In genomic region chr1:153531677-153532233, GRCm38 (mm10) we compare ENCODE assay signal across 8 mouse cellular contexts. TPM values are rescaled to one million over a fixed set of nuclear protein-coding genes. Genes with fewer than 3 reads are reported as not detected.
A peak's percentile ranks its signal among the peaks of the same experiment; 100 is the strongest.
DNase-seq lines count a peak whose midpoint lies in the region; ATAC-seq and TF ChIP-seq lines count a peak whose summit lies in the region.

No protein-coding gene starts in this region.

- no peaks in the 10 kb centered on the region for H3K36me3 ChIP-seq in E14TG2a.4 (ENCODE audit: insufficient read depth, low read length)
- H3K36me3 ChIP-seq in hindbrain, embryonic 11.5 days (ENCODE audit: control insufficient read depth, insufficient read depth, low read length): no peaks in the 10 kb centered on the region
- no peaks in the 10 kb centered on the region for H3K36me3 ChIP-seq in midbrain, embryonic 11.5 days (ENCODE audit: control insufficient read depth, insufficient read depth, low read length)

- peaks cover 70% of the 10 kb centered on the region for H3K4me1 ChIP-seq in E14TG2a.4 (replicated peaks; ENCODE audit: low read depth, low read length)
- H3K4me1 ChIP-seq in hindbrain, embryonic 11.5 days (replicated peaks; ENCODE audit: control insufficient read depth, insufficient read depth, low read length): no peaks in the 10 kb centered on the region; the same call in 1 of the 2 replicates
- H3K4me1 ChIP-seq in midbrain, embryonic 11.5 days (ENCODE audit: control insufficient read depth, insufficient read depth, low read length): peaks cover 15% of the 10 kb centered on the region

- no peak for TF ChIP-seq CTCF in E14TG2a.4 (conservative IDR thresholded peaks at IDR 0.05; ENCODE audit: low read length)

- peak overlapping the region; percentile 64 for H3K9ac ChIP-seq in hindbrain, embryonic 11.5 days (ENCODE audit: low read depth, low read length)
- H3K9ac ChIP-seq in midbrain, embryonic 11.5 days (ENCODE audit: low read length): peak overlapping the region; percentile 61

- WGBS in hindbrain, embryonic 11.5 days: 15% methylated on average over 9 of the region's 9 CpGs
- 15% methylated on average over 9 of the region's 9 CpGs for WGBS in midbrain, embryonic 11.5 days

- DNase-seq in T-cell, adult 2 months (ENCODE audit: low spot score): peak; percentile 12
- DNase-seq in hindbrain, embryonic 11.5 days (ENCODE audit: low spot score): peak; percentile 73
- DNase-seq in midbrain, embryonic 11.5 days (ENCODE audit: low spot score, missing footprints): peak; percentile 94
- DNase-seq in cerebellum, adult 9-11 months: no peak
- no peak for DNase-seq in cerebellum, adult 18-20 months
- no peak for DNase-seq in natural killer cell, adult 2 months (ENCODE audit: low spot score in 2 of 2)
- DNase-seq in kidney, adult 8-10 months: no peak

- H3K4me3 ChIP-seq in E14TG2a.4 (replicated peaks; ENCODE audit: low read length): peak overlapping the region; percentile 59
- no peak overlapping the region for H3K4me3 ChIP-seq in hindbrain, embryonic 11.5 days (ENCODE audit: low read depth, low read length)
- no peak overlapping the region for H3K4me3 ChIP-seq in midbrain, embryonic 11.5 days (ENCODE audit: low read depth, low read length)

- peak; percentile 72 for ATAC-seq in hindbrain, embryonic 11.5 days (ENCODE audit: low FRiP score)
- peak; percentile 56 for ATAC-seq in midbrain, embryonic 11.5 days (ENCODE audit: low FRiP score)

- H3K27ac ChIP-seq in hindbrain, embryonic 11.5 days (ENCODE audit: low read depth, low read length): peak overlapping the region; percentile 75
- H3K27ac ChIP-seq in midbrain, embryonic 11.5 days (ENCODE audit: low read depth, low read length): peak overlapping the region; percentile 80

- H3K9me3 ChIP-seq in E14TG2a.4 (ENCODE audit: low read length): no peaks in the 10 kb centered on the region
- H3K9me3 ChIP-seq in hindbrain, embryonic 11.5 days (ENCODE audit: control insufficient read depth, low read length): no peaks in the 10 kb centered on the region
- no peaks in the 10 kb centered on the region for H3K9me3 ChIP-seq in midbrain, embryonic 11.5 days (ENCODE audit: control insufficient read depth, low read length)

- no peaks in the 10 kb centered on the region for H3K27me3 ChIP-seq in E14TG2a.4 (ENCODE audit: insufficient read depth, low read length)
- no peaks in the 10 kb centered on the region for H3K27me3 ChIP-seq in hindbrain, embryonic 11.5 days (ENCODE audit: control insufficient read depth, insufficient read depth, low read length)
- H3K27me3 ChIP-seq in midbrain, embryonic 11.5 days (ENCODE audit: control insufficient read depth, insufficient read depth, low read length): no peaks in the 10 kb centered on the region

- H3K4me2 ChIP-seq in hindbrain, embryonic 11.5 days (replicated peaks; ENCODE audit: low read depth, low read length): peak overlapping the region; percentile 25; the same call in 1 of the 2 replicates
- H3K4me2 ChIP-seq in midbrain, embryonic 11.5 days: peak overlapping the region; percentile 12; the same call in 1 of the 2 replicates

RNA-seq across cellular contexts. Expression of gene Npl, which starts 18.1 kb away (rescaled TPM):
- polyA plus RNA-seq in hindbrain, embryonic 11.5 days (2014; fragmentation: Nextera tagmentation; extraction: Ambion mirVana): 15.5 and 16.2 TPM in 2 replicates
- 20.5 and 23.6 TPM in 2 replicates for polyA plus RNA-seq in midbrain, embryonic 11.5 days (2014; fragmentation: Nextera tagmentation; extraction: Ambion mirVana)

RNA-seq across cellular contexts. Expression of gene Dhx9, which starts 44.3 kb away (rescaled TPM):
- 34.7 and 61.3 TPM in 2 replicates for polyA plus RNA-seq in hindbrain, embryonic 11.5 days (2014; fragmentation: Nextera tagmentation; extraction: Ambion mirVana)
- 27.0 and 35.6 TPM in 2 replicates for polyA plus RNA-seq in midbrain, embryonic 11.5 days (2014; fragmentation: Nextera tagmentation; extraction: Ambion mirVana)

Comparison
In these comparisons a context has a peak if more than half of its experiments do, and no peak if none do; other contexts are left out.
1. DNase-seq: peak in T-cell, adult 2 months (single experiment), hindbrain, embryonic 11.5 days (single experiment) and midbrain, embryonic 11.5 days (single experiment); none in cerebellum, adult 9-11 months (single experiment), cerebellum, adult 18-20 months (0 of 2), natural killer cell, adult 2 months (0 of 2) and kidney, adult 8-10 months (0 of 2).